Mouse (Mus musculus) hindbrain, postnatal 0 days (tissue): ENCODE measurements around the gene Stox1. TPM values are rescaled to one million over a fixed set of nuclear protein-coding genes. Genes with fewer than 3 reads are reported as not detected.
A peak's percentile ranks its signal among the peaks of the same experiment; 100 is the strongest.

Experiments used
- ATAC-seq: fragments of 200-750 bp; cut with Nextera tagmentation; 2 replicates; pipeline ENCODE4 v1.8.0; 2017; ENCODE audit warnings: mild to moderate bottlenecking, moderate TSS enrichment, moderate library complexity
- DNase-seq: peaks from one replicate; pipeline ENCODE4 v3.0.0-alpha.2; 2015; ENCODE audit warnings: low spot score
- H3K27ac ChIP-seq: fragments of 300-500 bp; sonication (generic); 2 replicates; pipeline ENCODE4 v1.5.1; 2014; ENCODE audit warnings: mild to moderate bottlenecking
- H3K27me3 ChIP-seq: fragments of 300-500 bp; sonication (generic); 2 replicates; pipeline ENCODE4 v1.6.1; 2014; ENCODE audit warnings: low read length, mixed read lengths; ENCODE audit not compliant: insufficient read depth
- H3K36me3 ChIP-seq: fragments of 300-500 bp; sonication (generic); 2 replicates; pipeline ENCODE4 v1.6.1; 2014; ENCODE audit warnings: low read length, mixed read lengths; ENCODE audit not compliant: insufficient read depth
- H3K4me1 ChIP-seq: fragments of 300-500 bp; sonication (generic); 2 replicates; pipeline ENCODE4 v1.6.1; 2014; ENCODE audit warnings: antibody characterized with exemption, low read length, mixed read lengths; ENCODE audit not compliant: insufficient read depth
- H3K4me2 ChIP-seq: fragments of 300-500 bp; sonication (generic); 2 replicates; pipeline ENCODE4 v1.6.1; 2014; ENCODE audit warnings: low read depth, mild to moderate bottlenecking, low read length, moderate library complexity, mixed read lengths
- H3K4me3 ChIP-seq: fragments of 300-500 bp; sonication (generic); 2 replicates; pipeline ENCODE4 v1.5.1; 2014; ENCODE audit warnings: low read length
- H3K9ac ChIP-seq: fragments of 300-500 bp; sonication (generic); replicated peaks from 2 replicates; pipeline ENCODE4 v1.6.1; 2014; ENCODE audit warnings: mild to moderate bottlenecking, low read length, moderate library complexity, mixed read lengths
- H3K9me3 ChIP-seq: fragments of 300-500 bp; sonication (generic); 2 replicates; pipeline ENCODE4 v1.6.1; 2016; ENCODE audit warnings: low read length, mixed read lengths
- CTCF ChIP-seq: IDR thresholded peaks from 2 replicates; pipeline ENCODE4 v1.5.1; 2016; ENCODE audit warnings: antibody characterized with exemption, control low read depth, low read depth
- WGBS: fragments of 180-500 bp; shearing (Covaris S2); extraction: QIAGEN DNeasy Blood & Tissue Kit; methylation state at CpG from one replicate; pipeline ENCODE4 v1.1.7; 2014; 5-methylcytosine and 5-hydroxymethylcytosine counted together
- polyA plus RNA-seq: library from polyadenylated mRNA; unstranded; fragments of >200 nt; fragmentation: Nextera tagmentation; extraction: Ambion mirVana; gene quantifications from 2 replicates; pipeline ENCODE4 v1.2.1, GENCODE M21; 2015
- total RNA-seq: library from RNA; depleted of rRNA; stranded (reverse); fragments of >200 nt; gene quantifications from 2 replicates; pipeline ENCODE4 v1.2.3, GENCODE M21; 2014

Gene Stox1
- total and polyA plus RNA-seq, 2 experiments from 2014 or later, result 3.9 to 4.8 TPM

- no peak for ATAC-seq
- no peak for DNase-seq
- Histone ChIP-seq H3K4me3 (no peak overlapping the region), H3K4me2 (no peak overlapping the region), H3K36me3 (no peaks in the 10 kb centered on the region), H3K27ac (no peak overlapping the region), H3K9me3 (no peaks in the 10 kb centered on the region), H3K4me1 (no peaks in the 10 kb centered on the region), H3K9ac (no peak overlapping the region), H3K27me3 (no peaks in the 10 kb centered on the region)
- 88% methylated on average over 2 of the region's 2 CpGs for WGBS
- TF ChIP-seq CTCF, result no peak
Observed at GRCm38 (mm10) chr10:62668463-62668862, 57.5 kb downstream of the Stox1 start.

DNA sequence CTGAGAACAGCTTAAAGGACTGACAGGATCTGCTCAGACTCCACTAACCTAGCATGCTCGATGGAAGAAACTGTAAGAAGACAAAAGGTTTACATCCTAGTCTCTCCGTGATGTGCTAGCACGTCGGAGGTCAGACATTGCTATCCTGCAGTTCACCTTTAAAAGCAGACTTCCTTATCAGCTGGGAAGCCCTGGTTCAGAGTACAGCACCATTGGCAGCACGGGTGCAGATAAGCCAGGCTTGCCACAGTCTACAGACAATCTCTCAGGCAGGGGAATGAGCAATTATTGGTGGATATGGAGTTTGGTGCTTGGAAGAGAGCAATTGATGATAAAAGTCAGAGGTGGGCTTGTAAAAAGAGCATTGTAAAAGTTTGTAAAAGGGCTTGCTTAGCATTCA is 57.9 kb downstream of the Stox1 start:
- no peaks in the 10 kb centered on the region for H3K27me3 ChIP-seq
- H3K4me2 ChIP-seq, result no peak overlapping the region
- no peak overlapping the region for H3K27ac ChIP-seq
- H3K36me3 ChIP-seq, result no peaks in the 10 kb centered on the region
- no peak for TF ChIP-seq CTCF
- ATAC-seq (no peak), DNase-seq (no peak)
- no peaks in the 10 kb centered on the region for H3K4me1 ChIP-seq
- no peak overlapping the region for H3K9ac ChIP-seq
- 84% methylated on average over 5 of the region's 5 CpGs for WGBS
- no peaks in the 10 kb centered on the region for H3K9me3 ChIP-seq
- no peak overlapping the region for H3K4me3 ChIP-seq

- no peaks in the 10 kb centered on the region for H3K36me3 ChIP-seq
- no peak for TF ChIP-seq CTCF
- H3K4me2 ChIP-seq, result 0 out of 2 replicates have a peak overlapping the region, but pooled peaks have one; percentile 6
- H3K4me1 ChIP-seq, result no peaks in the 10 kb centered on the region
- H3K4me3 ChIP-seq, result no peak overlapping the region
- no peaks in the 10 kb centered on the region for H3K9me3 ChIP-seq
- no peak overlapping the region for H3K9ac ChIP-seq
- H3K27me3 ChIP-seq, result no peaks in the 10 kb centered on the region
- H3K27ac ChIP-seq, result no peak overlapping the region
- no peak for DNase-seq
- 70% methylated on average over 27 of the region's 27 CpGs for WGBS
- no peak for ATAC-seq
Observed at GRCm38 (mm10) chr10:62664963-62665590, 60.9 kb downstream of the Stox1 start.

DNA sequence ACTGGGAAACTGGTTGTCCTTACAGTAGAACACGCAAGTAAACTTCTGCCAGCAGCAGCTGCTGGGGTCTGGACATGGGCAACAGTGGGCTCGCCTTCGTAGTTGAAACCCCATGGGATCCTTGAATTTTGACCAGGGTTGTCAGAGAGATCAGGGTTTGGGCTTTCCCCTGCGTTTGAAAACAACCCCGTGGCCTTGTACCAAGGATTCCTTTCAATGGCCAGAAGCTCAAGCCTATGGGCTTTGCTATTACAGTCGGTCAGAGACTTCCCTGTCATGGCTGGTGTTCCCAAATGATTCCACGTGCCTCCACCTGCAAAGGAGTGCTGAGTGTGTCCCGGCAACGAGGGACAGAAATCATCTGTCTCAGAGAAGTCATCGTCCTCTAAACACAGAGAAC is 61.8 kb downstream of the Stox1 start:
- WGBS, result 85% methylated on average over 10 of the region's 10 CpGs
- DNase-seq, result no peak

GRCm38 (mm10) chr10:62656711-62657110 is 69.2 kb downstream of the Stox1 start:
- no peak overlapping the region for H3K4me3 ChIP-seq
- 89% methylated on average over 7 of the region's 7 CpGs for WGBS
- TF ChIP-seq CTCF, result no peak
- no peak overlapping the region for H3K4me2 ChIP-seq
- DNase-seq, result no peak
- H3K27ac ChIP-seq, result no peak overlapping the region
- H3K9me3 ChIP-seq, result no peaks in the 10 kb centered on the region
- H3K9ac ChIP-seq, result no peak overlapping the region
- no peak for ATAC-seq
- H3K36me3 ChIP-seq, result no peaks in the 10 kb centered on the region
- H3K27me3 ChIP-seq, result no peaks in the 10 kb centered on the region
- H3K4me1 ChIP-seq, result no peaks in the 10 kb centered on the region

More for the DNA sequence above, 61.8 kb downstream of the Stox1 start:
- TF ChIP-seq CTCF, result no peak
- H3K36me3 ChIP-seq, result no peaks in the 10 kb centered on the region
- H3K9me3 ChIP-seq, result no peaks in the 10 kb centered on the region
- no peak overlapping the region for H3K27ac ChIP-seq
- H3K27me3 ChIP-seq, result no peaks in the 10 kb centered on the region
- no peak overlapping the region for H3K4me3 ChIP-seq
- ATAC-seq, result no peak
- H3K4me1 ChIP-seq, result no peaks in the 10 kb centered on the region
- no peak overlapping the region for H3K9ac ChIP-seq
- H3K4me2 ChIP-seq, result no peak overlapping the region

GRCm38 (mm10) chr10:62651961-62652360 is 74.0 kb downstream of the Stox1 start:
- Histone ChIP-seq H3K4me3 (peak overlapping the region; percentile 95), H3K27me3 (no peaks in the 10 kb centered on the region), H3K27ac (peak overlapping the region; percentile 97), H3K36me3 (0 out of 2 replicates have a peak, but pooled peaks cover under 1% of the 10 kb centered on the region), H3K4me2 (peak overlapping the region; percentile 73), H3K4me1 (no peaks in the 10 kb centered on the region; the same call in 1 of the 2 replicates), H3K9ac (peak overlapping the region; percentile 57), H3K9me3 (no peaks in the 10 kb centered on the region)
- ATAC-seq, result no peak
- 21% methylated on average over 3 of the region's 3 CpGs for WGBS
- peak; percentile 10 for DNase-seq
- no peak for TF ChIP-seq CTCF
